28 mouse cellular contexts compared by ENCODE assay signal in genomic region chrX:166183094-166183493, GRCm38 (mm10).
"Had no signal": no experiment of that assay in that cellular context is flagged by ENCODE, and none has a peak within 500 bp of the region (broad histone marks: within the 10 kb centered on the region; RNA-seq: fewer than 3 reads in every experiment).

No protein-coding gene starts in this region.

- H3K4me1 ChIP-seq: embryonic facial prominence, embryonic 10.5 days; embryonic facial prominence, embryonic 12.5 days; embryonic facial prominence, embryonic 13.5 days; embryonic facial prominence, embryonic 15.5 days; forebrain, embryonic 10.5 days; forebrain, embryonic 12.5 days; forebrain, embryonic 13.5 days; forebrain, embryonic 15.5 days had no signal

- H3K4me3 ChIP-seq: embryonic facial prominence, embryonic 10.5 days; embryonic facial prominence, embryonic 12.5 days; embryonic facial prominence, embryonic 13.5 days; embryonic facial prominence, embryonic 15.5 days; erythroblast, embryonic 14.5 days; forebrain, embryonic 10.5 days; forebrain, embryonic 12.5 days; forebrain, embryonic 13.5 days; forebrain, embryonic 15.5 days; gastrocnemius, adult 2 months; heart, adult 2 months; heart, embryonic 10.5 days had no signal

- H3K27me3 ChIP-seq: embryonic facial prominence, embryonic 12.5 days; embryonic facial prominence, embryonic 15.5 days; forebrain, embryonic 13.5 days; forebrain, embryonic 15.5 days had no signal

- DNase-seq: cerebellum, adult 9-10 months; cerebellum, adult 9-11 months; cerebellum, postnatal 10 days; cerebellum, postnatal 14 days; cerebellum, postnatal 25 days; cerebellum, postnatal 36 days; embryo, embryonic 11 days; forebrain, postnatal 0 days; gastrocnemius, adult 2 months; gastrocnemius, postnatal 10 days; gastrocnemius, postnatal 14 days; gastrocnemius, postnatal 25 days; gastrocnemius, postnatal 36 days; heart, adult 11 months; heart, adult 18-20 months; heart, adult 2 months had no signal

- ATAC-seq: forebrain, embryonic 13.5 days; forebrain, embryonic 14.5 days; forebrain, embryonic 15.5 days; forebrain, embryonic 16.5 days; forebrain, postnatal 0 days had no signal

- H3K9me3 ChIP-seq: embryonic facial prominence, embryonic 10.5 days; embryonic facial prominence, embryonic 12.5 days; embryonic facial prominence, embryonic 13.5 days; embryonic facial prominence, embryonic 15.5 days; forebrain, embryonic 10.5 days; forebrain, embryonic 12.5 days; forebrain, embryonic 13.5 days; forebrain, embryonic 15.5 days; heart, embryonic 10.5 days had no signal

- H3K27ac ChIP-seq: embryonic facial prominence, embryonic 10.5 days; embryonic facial prominence, embryonic 12.5 days; embryonic facial prominence, embryonic 13.5 days; embryonic facial prominence, embryonic 15.5 days; forebrain, embryonic 10.5 days; forebrain, embryonic 12.5 days; forebrain, embryonic 13.5 days; forebrain, embryonic 15.5 days; gastrocnemius, adult 2 months; heart, adult 2 months; heart, embryonic 10.5 days had no signal

- H3K9ac ChIP-seq: embryonic facial prominence, embryonic 12.5 days; embryonic facial prominence, embryonic 13.5 days; embryonic facial prominence, embryonic 15.5 days; forebrain, embryonic 12.5 days; forebrain, embryonic 13.5 days; forebrain, embryonic 15.5 days; forebrain, postnatal 0 days had no signal

- H3K36me3 ChIP-seq: embryonic facial prominence, embryonic 12.5 days; embryonic facial prominence, embryonic 13.5 days; embryonic facial prominence, embryonic 15.5 days; forebrain, embryonic 12.5 days; forebrain, embryonic 15.5 days; heart, embryonic 10.5 days had no signal
